Mouse (Mus musculus) heart, adult 10 weeks (tissue): ENCODE data around the gene Pnisr. TPM values are rescaled to one million over a fixed set of nuclear protein-coding genes. Genes with fewer than 3 reads are reported as not detected.

Experiments used
- polyA plus RNA-seq: library from polyadenylated mRNA; stranded (reverse); fragments of 350-450 nt; fragmentation: Illumina TruSeq; extraction: RNeasy Lipid Tissue Mini Kit (QIAGEN cat#74804); gene quantifications from one replicate; pipeline ENCODE4 v1.2.3, GENCODE M21; 2014; ENCODE audit warnings: low read depth, low replicate concordance

Pnisr gene
- polyA plus RNA-seq = 91.0 TPM

GRCm38 (mm10) chr4:21847481-21848286 lies at the start of gene Pnisr:
Gene Pnisr (plus strand): TSS chr4:21847583.

GRCm38 (mm10) chr4:21879565-21880220 lies 32.3 kb downstream of the Pnisr start, which contains the start of gene Coq3:
Gene Coq3 (plus strand): TSS chr4:21879673.

Other genes with a start within 250 kb of the Pnisr start
- not detected for gene Prdm13, start 161.6 kb upstream of the Pnisr start, polyA plus RNA-seq
- gene Ccnc, start 119.9 kb upstream of the Pnisr start, polyA plus RNA-seq = 15.2 TPM
- gene Usp45, start 80.4 kb upstream of the Pnisr start, polyA plus RNA-seq = 6.8 TPM
- 29.0 TPM for gene Tstd3, start 80.4 kb upstream of the Pnisr start, polyA plus RNA-seq
- gene Coq3, start 32.1 kb downstream of the Pnisr start, polyA plus RNA-seq = 50.4 TPM
- 0.31 TPM for gene Faxc, start 83.7 kb downstream of the Pnisr start, polyA plus RNA-seq